Mouse (Mus musculus): ENCODE data around the gene Acsl4. TPM values are rescaled to one million over a fixed set of nuclear protein-coding genes. Genes with fewer than 3 reads are reported as not detected.

The Acsl4 gene
- polyA plus RNA-seq, 1 experiment from 2014 or later: 12.2 TPM

- no peak overlapping the region for H3K27ac ChIP-seq (ENCODE audit: low read depth, low read length)
- no peak overlapping the region for H3K4me3 ChIP-seq (ENCODE audit: low read depth, low read length)
- H3K4me1 ChIP-seq (ENCODE audit: control insufficient read depth, insufficient read depth, low read length): no peaks in the 10 kb centered on the region
- H3K27me3 ChIP-seq (replicated peaks; ENCODE audit: control insufficient read depth, insufficient read depth, low read length): no peaks in the 10 kb centered on the region
- DNase-seq (ENCODE audit: low spot score) (no peak), ATAC-seq (no peak)
- no peak overlapping the region for H3K4me2 ChIP-seq (ENCODE audit: low read length)
- no peaks in the 10 kb centered on the region for H3K36me3 ChIP-seq (ENCODE audit: control insufficient read depth, insufficient read depth, low read length)
- no peak overlapping the region for H3K9ac ChIP-seq (ENCODE audit: low read length)
- H3K9me3 ChIP-seq (replicated peaks; ENCODE audit: control insufficient read depth, low read length): no peaks in the 10 kb centered on the region
- 36% methylated on average over 2 of the region's 2 CpGs for WGBS
Observed at GRCm38 (mm10) chrX:142303456-142303855, 86.9 kb downstream of the Acsl4 start.

- H3K4me1 ChIP-seq (ENCODE audit: control insufficient read depth, insufficient read depth, low read length): no peaks in the 10 kb centered on the region
- no peaks in the 10 kb centered on the region for H3K36me3 ChIP-seq (ENCODE audit: control insufficient read depth, insufficient read depth, low read length)
- WGBS: 68% methylated on average over 5 of the region's 5 CpGs
- DNase-seq (ENCODE audit: low spot score) (no peak), ATAC-seq (no peak)
- no peaks in the 10 kb centered on the region for H3K9me3 ChIP-seq (replicated peaks; ENCODE audit: control insufficient read depth, low read length)
- no peak overlapping the region for H3K4me2 ChIP-seq (ENCODE audit: low read length)
- no peak overlapping the region for H3K4me3 ChIP-seq (ENCODE audit: low read depth, low read length)
- H3K9ac ChIP-seq (ENCODE audit: low read length): no peak overlapping the region
- H3K27me3 ChIP-seq (replicated peaks; ENCODE audit: control insufficient read depth, insufficient read depth, low read length): no peaks in the 10 kb centered on the region
- H3K27ac ChIP-seq (ENCODE audit: low read depth, low read length): no peak overlapping the region
Observed at GRCm38 (mm10) chrX:142285905-142286304, 104.4 kb downstream of the Acsl4 start.

GRCm38 (mm10) chrX:142276573-142276972 lies 113.8 kb downstream of the Acsl4 start:
- 66% methylated on average over 3 of the region's 3 CpGs for WGBS
- ATAC-seq: no peak
- no peak overlapping the region for H3K27ac ChIP-seq (ENCODE audit: low read depth, low read length)

GRCm38 (mm10) chrX:142276031-142276430 lies 114.3 kb downstream of the Acsl4 start:
- no peaks in the 10 kb centered on the region for H3K4me1 ChIP-seq (ENCODE audit: control insufficient read depth, insufficient read depth, low read length)
- H3K4me3 ChIP-seq (ENCODE audit: low read depth, low read length): no peak overlapping the region
- no peaks in the 10 kb centered on the region for H3K9me3 ChIP-seq (replicated peaks; ENCODE audit: control insufficient read depth, low read length)
- H3K36me3 ChIP-seq (ENCODE audit: control insufficient read depth, insufficient read depth, low read length): no peaks in the 10 kb centered on the region
- WGBS: 76% methylated on average over 3 of the region's 3 CpGs
- ATAC-seq (no peak), DNase-seq (ENCODE audit: low spot score) (no peak)
- no peak overlapping the region for H3K9ac ChIP-seq (ENCODE audit: low read length)
- no peak overlapping the region for H3K4me2 ChIP-seq (ENCODE audit: low read length)
- no peaks in the 10 kb centered on the region for H3K27me3 ChIP-seq (replicated peaks; ENCODE audit: control insufficient read depth, insufficient read depth, low read length)
- no peak overlapping the region for H3K27ac ChIP-seq (ENCODE audit: low read depth, low read length)

More at GRCm38 (mm10) chrX:142276573-142276972, 113.8 kb downstream of the Acsl4 start:
- H3K27me3 ChIP-seq (replicated peaks; ENCODE audit: control insufficient read depth, insufficient read depth, low read length): no peaks in the 10 kb centered on the region
- no peak for DNase-seq (ENCODE audit: low spot score)
- H3K4me2 ChIP-seq (ENCODE audit: low read length): no peak overlapping the region
- H3K36me3 ChIP-seq (ENCODE audit: control insufficient read depth, insufficient read depth, low read length): no peaks in the 10 kb centered on the region
- no peak overlapping the region for H3K4me3 ChIP-seq (ENCODE audit: low read depth, low read length)
- H3K4me1 ChIP-seq (ENCODE audit: control insufficient read depth, insufficient read depth, low read length): no peaks in the 10 kb centered on the region
- H3K9ac ChIP-seq (ENCODE audit: low read length): no peak overlapping the region
- H3K9me3 ChIP-seq (replicated peaks; ENCODE audit: control insufficient read depth, low read length): no peaks in the 10 kb centered on the region

Other genes with a start within 250 kb of the Acsl4 start
- 0.08 and 0.09 TPM in 2 replicates for gene Gucy2f, start 193.6 kb downstream of the Acsl4 start, polyA plus RNA-seq (2014; fragmentation: Nextera tagmentation; extraction: Ambion mirVana)
- gene Nxt2, start 163.8 kb downstream of the Acsl4 start, polyA plus RNA-seq (2014; fragmentation: Nextera tagmentation; extraction: Ambion mirVana): 27.0 and 28.0 TPM in 2 replicates
- 31.4 and 33.5 TPM in 2 replicates for gene Kcne1l, start 84.2 kb downstream of the Acsl4 start, polyA plus RNA-seq (2014; fragmentation: Nextera tagmentation; extraction: Ambion mirVana)